Mouse (Mus musculus): ENCODE results near the gene Thrb.

- TF ChIP-seq CTCF (IDR thresholded peaks at IDR 0.05; ENCODE audit: low read depth) (peak; percentile 53), EP300 (IDR thresholded peaks at IDR 0.05; ENCODE audit: low read depth) (no peak)
Measured at GRCm38 (mm10) chr14:17904554-17904953, 244.5 kb downstream of the Thrb start.

Measured in liver, postnatal 0 days (tissue).